Mouse (Mus musculus): ENCODE results near the gene Ptprc. TPM values are rescaled to one million over a fixed set of nuclear protein-coding genes. Genes with fewer than 3 reads are reported as not detected.

Gene Ptprc
- polyA plus RNA-seq (2014; fragmentation: Nextera tagmentation; extraction: Ambion mirVana) = 5.4 and 6.4 TPM in 2 replicates

GRCm38 (mm10) chr1:138175494-138175893 lies at the start of gene Ptprc:
TSS of gene Ptprc (minus strand) at chr1:138175708.
- no peak for ATAC-seq (replicated peaks; ENCODE audit: low FRiP score)
- Histone ChIP-seq H3K27me3 (replicated peaks; ENCODE audit: control insufficient read depth, insufficient read depth, low read length) (no peaks in the 10 kb centered on the region), H3K9me3 (ENCODE audit: control insufficient read depth, low read length) (no peaks in the 10 kb centered on the region), H3K36me3 (ENCODE audit: control insufficient read depth, insufficient read depth, low read length) (no peaks in the 10 kb centered on the region), H3K4me1 (replicated peaks; ENCODE audit: control insufficient read depth, insufficient read depth, low read length) (no peaks in the 10 kb centered on the region), H3K27ac (ENCODE audit: low read depth, low read length) (no peak within 1 kb of the TSS), H3K4me2 (no peak within 1 kb of the TSS), H3K9ac (ENCODE audit: low read depth, low read length) (no peak within 1 kb of the TSS), H3K4me3 (ENCODE audit: low read depth, low read length) (no peak within 1 kb of the TSS)
- 48% methylated on average over 4 of the region's 4 CpGs for WGBS
- DNase-seq (ENCODE audit: low spot score) = no peak

- H3K9me3 ChIP-seq (ENCODE audit: control insufficient read depth, low read length) = no peaks in the 10 kb centered on the region
- H3K9ac ChIP-seq (ENCODE audit: low read depth, low read length) = no peak overlapping the region
- H3K4me1 ChIP-seq (replicated peaks; ENCODE audit: control insufficient read depth, insufficient read depth, low read length) = no peaks in the 10 kb centered on the region
- WGBS = 78% methylated on average over 3 of the region's 3 CpGs
- no peak for ATAC-seq (replicated peaks; ENCODE audit: low FRiP score)
- DNase-seq (ENCODE audit: low spot score) = no peak
- no peak overlapping the region for H3K4me2 ChIP-seq
- H3K27ac ChIP-seq (ENCODE audit: low read depth, low read length) = no peak overlapping the region
- H3K4me3 ChIP-seq (ENCODE audit: low read depth, low read length) = no peak overlapping the region
- H3K36me3 ChIP-seq (ENCODE audit: control insufficient read depth, insufficient read depth, low read length) = no peaks in the 10 kb centered on the region
- no peaks in the 10 kb centered on the region for H3K27me3 ChIP-seq (replicated peaks; ENCODE audit: control insufficient read depth, insufficient read depth, low read length)
Observed at GRCm38 (mm10) chr1:138214736-138215458, 39.4 kb upstream of the Ptprc start.

- no peak overlapping the region for H3K4me2 ChIP-seq
- no peaks in the 10 kb centered on the region for H3K9me3 ChIP-seq (ENCODE audit: control insufficient read depth, low read length)
- H3K4me3 ChIP-seq (ENCODE audit: low read depth, low read length) = no peak overlapping the region
- no peaks in the 10 kb centered on the region for H3K27me3 ChIP-seq (replicated peaks; ENCODE audit: control insufficient read depth, insufficient read depth, low read length)
- H3K36me3 ChIP-seq (ENCODE audit: control insufficient read depth, insufficient read depth, low read length) = no peaks in the 10 kb centered on the region
- no peak overlapping the region for H3K27ac ChIP-seq (ENCODE audit: low read depth, low read length)
- no peak for DNase-seq (ENCODE audit: low spot score)
- H3K9ac ChIP-seq (ENCODE audit: low read depth, low read length) = no peak overlapping the region
- no peak for ATAC-seq (replicated peaks; ENCODE audit: low FRiP score)
- 62% methylated on average over 3 of the region's 3 CpGs for WGBS
- no peaks in the 10 kb centered on the region for H3K4me1 ChIP-seq (replicated peaks; ENCODE audit: control insufficient read depth, insufficient read depth, low read length)
Observed at GRCm38 (mm10) chr1:138210387-138211024, 35.0 kb upstream of the Ptprc start.

- ATAC-seq (replicated peaks; ENCODE audit: low FRiP score) (no peak), DNase-seq (ENCODE audit: low spot score) (no peak)
- Histone ChIP-seq H3K4me2 (no peak overlapping the region), H3K9ac (ENCODE audit: low read depth, low read length) (no peak overlapping the region), H3K36me3 (ENCODE audit: control insufficient read depth, insufficient read depth, low read length) (no peaks in the 10 kb centered on the region), H3K27me3 (replicated peaks; ENCODE audit: control insufficient read depth, insufficient read depth, low read length) (no peaks in the 10 kb centered on the region), H3K4me1 (replicated peaks; ENCODE audit: control insufficient read depth, insufficient read depth, low read length) (no peaks in the 10 kb centered on the region), H3K27ac (ENCODE audit: low read depth, low read length) (no peak overlapping the region), H3K9me3 (ENCODE audit: control insufficient read depth, low read length) (no peaks in the 10 kb centered on the region), H3K4me3 (ENCODE audit: low read depth, low read length) (no peak overlapping the region)
- 83% methylated on average over 3 of the region's 3 CpGs for WGBS
Observed at GRCm38 (mm10) chr1:138209751-138210150, 34.2 kb upstream of the Ptprc start.

GRCm38 (mm10) chr1:138206041-138206440 lies 30.5 kb upstream of the Ptprc start:
- Histone ChIP-seq H3K4me2 (no peak overlapping the region), H3K27me3 (replicated peaks; ENCODE audit: control insufficient read depth, insufficient read depth, low read length) (no peaks in the 10 kb centered on the region), H3K36me3 (ENCODE audit: control insufficient read depth, insufficient read depth, low read length) (no peaks in the 10 kb centered on the region), H3K4me3 (ENCODE audit: low read depth, low read length) (no peak overlapping the region), H3K9ac (ENCODE audit: low read depth, low read length) (no peak overlapping the region), H3K4me1 (replicated peaks; ENCODE audit: control insufficient read depth, insufficient read depth, low read length) (no peaks in the 10 kb centered on the region), H3K9me3 (ENCODE audit: control insufficient read depth, low read length) (no peaks in the 10 kb centered on the region), H3K27ac (ENCODE audit: low read depth, low read length) (no peak overlapping the region)
- WGBS = 76% methylated on average over 7 of the region's 7 CpGs
- DNase-seq (ENCODE audit: low spot score) = no peak
- no peak for ATAC-seq (replicated peaks; ENCODE audit: low FRiP score)

- H3K9me3 ChIP-seq (ENCODE audit: control insufficient read depth, low read length) = no peaks in the 10 kb centered on the region
- no peaks in the 10 kb centered on the region for H3K36me3 ChIP-seq (ENCODE audit: control insufficient read depth, insufficient read depth, low read length)
- ATAC-seq (replicated peaks; ENCODE audit: low FRiP score) (no peak), DNase-seq (ENCODE audit: low spot score) (no peak)
- no peak overlapping the region for H3K4me3 ChIP-seq (ENCODE audit: low read depth, low read length)
- H3K4me1 ChIP-seq (replicated peaks; ENCODE audit: control insufficient read depth, insufficient read depth, low read length) = no peaks in the 10 kb centered on the region
- WGBS = 52% methylated on average over 8 of the region's 8 CpGs
- no peaks in the 10 kb centered on the region for H3K27me3 ChIP-seq (replicated peaks; ENCODE audit: control insufficient read depth, insufficient read depth, low read length)
- no peak overlapping the region for H3K4me2 ChIP-seq
- peak overlapping the region; percentile 16; the same call in 1 of the 2 replicates for H3K27ac ChIP-seq (ENCODE audit: low read depth, low read length)
- no peak overlapping the region for H3K9ac ChIP-seq (ENCODE audit: low read depth, low read length)
Observed at GRCm38 (mm10) chr1:138191689-138192508, 16.4 kb upstream of the Ptprc start.

- ATAC-seq (replicated peaks; ENCODE audit: low FRiP score) = no peak
- Histone ChIP-seq H3K4me3 (ENCODE audit: low read depth, low read length) (no peak overlapping the region), H3K9ac (ENCODE audit: low read depth, low read length) (no peak overlapping the region), H3K27me3 (replicated peaks; ENCODE audit: control insufficient read depth, insufficient read depth, low read length) (no peaks in the 10 kb centered on the region), H3K4me1 (replicated peaks; ENCODE audit: control insufficient read depth, insufficient read depth, low read length) (no peaks in the 10 kb centered on the region), H3K4me2 (no peak overlapping the region), H3K36me3 (ENCODE audit: control insufficient read depth, insufficient read depth, low read length) (no peaks in the 10 kb centered on the region), H3K27ac (ENCODE audit: low read depth, low read length) (no peak overlapping the region), H3K9me3 (ENCODE audit: control insufficient read depth, low read length) (no peaks in the 10 kb centered on the region)
- no peak for DNase-seq (ENCODE audit: low spot score)
- WGBS = 82% methylated on average over 4 of the region's 4 CpGs
Observed at GRCm38 (mm10) chr1:138188131-138188530, 12.6 kb upstream of the Ptprc start.

GRCm38 (mm10) chr1:138185904-138186303 lies 10.4 kb upstream of the Ptprc start:
- H3K27me3 ChIP-seq (replicated peaks; ENCODE audit: control insufficient read depth, insufficient read depth, low read length) = no peaks in the 10 kb centered on the region
- 57% methylated on average over 4 of the region's 4 CpGs for WGBS

More at GRCm38 (mm10) chr1:138185904-138186303, 10.4 kb upstream of the Ptprc start:
- Histone ChIP-seq H3K36me3 (ENCODE audit: control insufficient read depth, insufficient read depth, low read length) (no peaks in the 10 kb centered on the region), H3K4me1 (replicated peaks; ENCODE audit: control insufficient read depth, insufficient read depth, low read length) (no peaks in the 10 kb centered on the region), H3K4me2 (no peak overlapping the region), H3K9ac (ENCODE audit: low read depth, low read length) (no peak overlapping the region), H3K27ac (ENCODE audit: low read depth, low read length) (no peak overlapping the region), H3K4me3 (ENCODE audit: low read depth, low read length) (no peak overlapping the region), H3K9me3 (ENCODE audit: control insufficient read depth, low read length) (no peaks in the 10 kb centered on the region)
- ATAC-seq (replicated peaks; ENCODE audit: low FRiP score) (no peak), DNase-seq (ENCODE audit: low spot score) (no peak)

Measured in liver, embryonic 11.5 days (tissue).